Mouse (Mus musculus): ENCODE data around the gene Ropn1.

DNA sequence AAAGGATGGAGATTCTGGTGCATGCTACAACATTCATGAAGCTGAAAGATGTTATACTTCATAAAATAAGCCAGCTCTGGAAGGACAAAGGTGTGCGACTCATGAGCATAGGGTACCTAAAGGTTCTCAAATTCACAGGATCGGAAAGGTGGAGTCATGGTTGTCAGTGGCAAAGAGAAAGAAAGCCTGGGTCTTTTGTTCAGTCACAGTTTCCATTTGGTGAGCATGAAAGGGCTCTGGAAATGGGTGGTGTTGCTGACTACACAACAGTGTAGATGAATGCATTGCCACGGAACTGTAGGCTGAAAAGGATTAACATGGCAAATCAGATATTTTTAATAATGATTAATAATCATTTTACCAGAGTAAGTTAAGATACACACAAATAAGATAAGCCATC lies 14.8 kb downstream of the Ropn1 start:
- TF ChIP-seq POLR2AphosphoS2 (IDR thresholded peaks at IDR 0.05; ENCODE audit: insufficient read length, low read depth) (no peak), POLR2A (IDR thresholded peaks at IDR 0.05; ENCODE audit: insufficient read length, low read depth) (no peak), MYOG (IDR thresholded peaks at IDR 0.05; ENCODE audit: control insufficient read depth in 1 of 3, insufficient read depth in 1 of 3, insufficient read length in 2 of 3, low read depth in 2 of 3) (no peak)

Measured in myocyte (in vitro differentiated cells).